Mouse (Mus musculus): ENCODE measurements at regions not wholly inside any gene's neighbourhood (a gene's known extent, or its start where the extent isn't known, plus 50 kb on each side); places are given as distances from the start of the nearest gene placed in this dataset.

DNA sequence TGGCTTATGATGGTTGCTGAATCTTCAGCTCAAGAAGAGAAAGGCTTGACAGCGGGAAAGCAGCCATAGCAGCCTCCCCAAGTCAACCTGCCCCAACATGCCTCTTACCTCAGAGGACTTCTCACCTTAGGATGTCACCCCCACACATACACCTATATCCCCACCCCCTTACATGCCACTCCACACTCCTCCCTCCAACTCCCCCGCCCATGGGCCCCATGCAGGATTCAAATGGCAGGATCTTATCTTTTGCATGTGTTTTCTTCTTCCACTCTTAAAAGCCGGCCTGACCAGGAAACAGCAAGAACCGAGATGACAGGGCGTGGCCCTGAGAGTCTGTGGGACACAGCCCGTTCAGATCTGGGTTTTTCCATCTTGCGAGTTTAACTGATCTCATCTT lies 166.4 kb upstream of the Slc38a2 start:
- no peaks in the 10 kb centered on the region for H3K79me2 ChIP-seq (ENCODE audit: control insufficient read depth, insufficient read depth, low read length, poor library complexity)
- no peaks in the 10 kb centered on the region for H3K4me1 ChIP-seq (ENCODE audit: control insufficient read depth in 1 of 2, insufficient read depth in 2 of 2, low read length in 2 of 2)
- no peaks in the 10 kb centered on the region; a peak in 1 of 4 replicates for H3K27me3 ChIP-seq (ENCODE audit: control insufficient read depth in 1 of 2, insufficient read depth in 2 of 2, low read length in 2 of 2)
- no peaks in the 10 kb centered on the region for H3K36me3 ChIP-seq (ENCODE audit: control insufficient read depth in 1 of 2, insufficient read depth in 2 of 2, low read length in 2 of 2)
- TF ChIP-seq TBP (IDR thresholded peaks at IDR 0.05; ENCODE audit: low read depth, low read length) (no peak), NELFE (IDR thresholded peaks at IDR 0.05; ENCODE audit: low read depth, low read length) (no peak), MXI1 (IDR thresholded peaks at IDR 0.05; ENCODE audit: low read depth, low read length) (no peak), POLR2AphosphoS5 (IDR thresholded peaks at IDR 0.05; ENCODE audit: borderline replicate concordance, low read depth, low read length) (no peak), ZC3H11A (IDR thresholded peaks at IDR 0.05; ENCODE audit: low read depth, low read length) (no peak), ETS1 (IDR thresholded peaks at IDR 0.05; ENCODE audit: low read depth, low read length) (no peak), JUND (IDR thresholded peaks at IDR 0.05; ENCODE audit: low read depth, low read length) (no peak), CHD1 (IDR thresholded peaks at IDR 0.05; ENCODE audit: low read depth, low read length) (no peak), TAL1 (IDR thresholded peaks at IDR 0.05; ENCODE audit: low read length) (no peak), SIN3A (IDR thresholded peaks at IDR 0.05; ENCODE audit: low read length) (no peak), ZNF384 (IDR thresholded peaks at IDR 0.05; ENCODE audit: low read depth, low read length) (no peak), RAD21 (IDR thresholded peaks at IDR 0.05; ENCODE audit: low read depth, low read length) (no peak), POLR2A (IDR thresholded peaks at IDR 0.05; ENCODE audit: control insufficient read depth in 1 of 2, insufficient read depth in 1 of 2, low read depth in 1 of 2, low read length in 2 of 2, poor library complexity in 1 of 2) (no peak), USF2 (IDR thresholded peaks at IDR 0.05; ENCODE audit: borderline replicate concordance in 1 of 2, insufficient read depth in 1 of 2, low read depth in 1 of 2, low read length in 2 of 2) (no peak), SMC3 (IDR thresholded peaks at IDR 0.05; ENCODE audit: low read depth, low read length) (no peak), MYC (IDR thresholded peaks at IDR 0.05; ENCODE audit: low read depth, low read length) (no peak), ELF1 (IDR thresholded peaks at IDR 0.05; ENCODE audit: low read depth, low read length) (no peak)
- DNase-seq (ENCODE audit: low read depth, low spot score) = no peak
- H3K9ac ChIP-seq (ENCODE audit: control insufficient read depth, low read depth, low read length, poor library complexity, severe bottlenecking) = no peak overlapping the region
- H3K4me3 ChIP-seq (ENCODE audit: control insufficient read depth in 1 of 2, insufficient read depth in 1 of 2, low read depth in 2 of 2, low read length in 2 of 2) = no peak overlapping the region
- no peak overlapping the region for H3K27ac ChIP-seq (ENCODE audit: control insufficient read depth, low read depth, low read length)
- H3K9me3 ChIP-seq (replicated peaks; ENCODE audit: insufficient read depth, low read length) = no peaks in the 10 kb centered on the region

DNA sequence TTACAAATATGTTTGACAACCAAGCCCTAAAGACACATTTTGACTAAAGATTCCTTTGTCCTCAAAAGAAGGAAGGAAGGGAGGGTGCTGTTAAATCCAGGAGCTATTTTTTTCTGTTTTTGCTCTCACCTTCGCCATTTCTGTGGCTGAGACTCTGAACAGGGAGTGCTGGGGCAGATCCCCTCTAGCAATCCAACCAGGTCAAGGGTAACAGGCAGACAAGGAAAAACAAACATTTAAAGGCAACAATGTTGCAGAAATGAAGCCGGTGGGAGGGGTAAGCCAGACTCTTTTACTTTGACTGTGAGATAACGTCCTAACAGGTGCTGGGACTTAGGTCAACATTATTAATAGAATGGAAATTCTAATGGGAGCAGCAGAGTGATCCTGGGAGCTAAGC lies 158.2 kb upstream of the Slc38a2 start:
- Histone ChIP-seq H3K36me3 (ENCODE audit: control insufficient read depth in 1 of 2, insufficient read depth in 2 of 2, low read length in 2 of 2) (no peaks in the 10 kb centered on the region), H3K79me2 (ENCODE audit: control insufficient read depth, insufficient read depth, low read length, poor library complexity) (no peaks in the 10 kb centered on the region), H3K4me1 (ENCODE audit: control insufficient read depth in 1 of 2, insufficient read depth in 2 of 2, low read length in 2 of 2) (no peaks in the 10 kb centered on the region), H3K27ac (ENCODE audit: control insufficient read depth, low read depth, low read length) (no peak overlapping the region), H3K9me3 (replicated peaks; ENCODE audit: insufficient read depth, low read length) (no peaks in the 10 kb centered on the region), H3K4me3 (ENCODE audit: control insufficient read depth in 1 of 2, insufficient read depth in 1 of 2, low read depth in 2 of 2, low read length in 2 of 2) (no peak overlapping the region), H3K9ac (ENCODE audit: control insufficient read depth, low read depth, low read length, poor library complexity, severe bottlenecking) (no peak overlapping the region), H3K27me3 (ENCODE audit: control insufficient read depth in 1 of 2, insufficient read depth in 2 of 2, low read length in 2 of 2) (peaks cover 0 to 4% of the 10 kb centered on the region in 2 experiments; a peak in 1 of 4 replicates)
- no peak for DNase-seq (ENCODE audit: low read depth, low spot score)
- no peak for TF ChIP-seq MEF2A (IDR thresholded peaks at IDR 0.05; ENCODE audit: extremely low read depth, insufficient replicate concordance, low read depth, low read length, poor library complexity, severe bottlenecking)
- no peak for TF ChIP-seq ZMIZ1 (IDR thresholded peaks at IDR 0.05; ENCODE audit: low read depth, low read length)
- no peak for TF ChIP-seq HCFC1 (IDR thresholded peaks at IDR 0.05; ENCODE audit: low read depth, low read length)
- TF ChIP-seq MAFK (IDR thresholded peaks at IDR 0.05; ENCODE audit: borderline replicate concordance, low read depth, low read length) = no peak
- no peak for TF ChIP-seq NELFE (IDR thresholded peaks at IDR 0.05; ENCODE audit: low read depth, low read length)
- no peak for TF ChIP-seq POLR2AphosphoS5 (IDR thresholded peaks at IDR 0.05; ENCODE audit: borderline replicate concordance, low read depth, low read length)
- TF ChIP-seq MXI1 (IDR thresholded peaks at IDR 0.05; ENCODE audit: low read depth, low read length) = no peak
- TF ChIP-seq ZKSCAN1 (IDR thresholded peaks at IDR 0.05; ENCODE audit: low read depth, low read length) = no peak
- TF ChIP-seq ELF1 (IDR thresholded peaks at IDR 0.05; ENCODE audit: low read depth, low read length) = no peak
- no peak for TF ChIP-seq SMC3 (IDR thresholded peaks at IDR 0.05; ENCODE audit: low read depth, low read length)
- TF ChIP-seq USF1 (IDR thresholded peaks at IDR 0.05; ENCODE audit: low read depth, low read length) = no peak
- TF ChIP-seq RAD21 (IDR thresholded peaks at IDR 0.05; ENCODE audit: low read depth, low read length) = no peak
- no peak for TF ChIP-seq CHD2 (IDR thresholded peaks at IDR 0.05; ENCODE audit: low read length)
- no peak for TF ChIP-seq E2F4 (IDR thresholded peaks at IDR 0.05; ENCODE audit: borderline replicate concordance, low read depth, low read length)
- TF ChIP-seq USF2 (IDR thresholded peaks at IDR 0.05; ENCODE audit: borderline replicate concordance in 1 of 2, insufficient read depth in 1 of 2, low read depth in 1 of 2, low read length in 2 of 2) = no peak
- TF ChIP-seq BHLHE40 (IDR thresholded peaks at IDR 0.05; ENCODE audit: borderline replicate concordance, low read depth, low read length) = no peak
- no peak for TF ChIP-seq POLR2A (IDR thresholded peaks at IDR 0.05; ENCODE audit: control insufficient read depth in 1 of 2, insufficient read depth in 1 of 2, low read depth in 1 of 2, low read length in 2 of 2, poor library complexity in 1 of 2)
- TF ChIP-seq MAZ (IDR thresholded peaks at IDR 0.05; ENCODE audit: low read depth, low read length) = no peak

All from MEL (cell line).